Mouse (Mus musculus) liver, embryonic 14 days (tissue): ENCODE results near the gene Hist1h1d. TPM values are rescaled to one million over a fixed set of nuclear protein-coding genes. Genes with fewer than 3 reads are reported as not detected.

Source experiments
- polyA plus RNA-seq: library from polyadenylated mRNA; depleted of rRNA; stranded (reverse); fragments of >200 nt; gene quantifications from 2 replicates; pipeline ENCODE4 v1.2.3, GENCODE M21; 2012; rRNA removed

The Hist1h1d gene
- polyA plus RNA-seq, 1 experiment, result 0.96 TPM

Other genes starting within 250 kb of the Hist1h1d start
- gene Zfp322a, start 184.1 kb upstream of the Hist1h1d start, polyA plus RNA-seq, result 6.0 and 6.7 TPM in 2 replicates
- gene Abt1, start 129.4 kb upstream of the Hist1h1d start, polyA plus RNA-seq, result 3.8 and 4.4 TPM in 2 replicates
- gene Btn1a1, start 87.4 kb upstream of the Hist1h1d start, polyA plus RNA-seq, result 1.8 and 2.0 TPM in 2 replicates
- not detected in 2 replicates for gene Btn2a2, start 64.4 kb upstream of the Hist1h1d start, polyA plus RNA-seq
- gene Hist1h4h, start 22.2 kb upstream of the Hist1h1d start, polyA plus RNA-seq, result 20.0 and 22.7 TPM in 2 replicates
- 254 and 365 TPM in 2 replicates for gene Hist1h2af, start 19.4 kb upstream of the Hist1h1d start, polyA plus RNA-seq
- gene Hist1h3g, start 17.8 kb upstream of the Hist1h1d start, polyA plus RNA-seq, result 40.7 and 47.0 TPM in 2 replicates
- 6.3 and 6.5 TPM in 2 replicates for gene Hist1h2bh, start 9.9 kb upstream of the Hist1h1d start, polyA plus RNA-seq
- 4.4 and 4.5 TPM in 2 replicates for gene Hist1h3f, start 9.2 kb upstream of the Hist1h1d start, polyA plus RNA-seq
- 19.0 and 21.1 TPM in 2 replicates for gene Hist1h4f, start 1.6 kb upstream of the Hist1h1d start, polyA plus RNA-seq
- gene Hist1h3e, start 9.1 kb downstream of the Hist1h1d start, polyA plus RNA-seq, result 24.2 and 24.8 TPM in 2 replicates
- 11.7 and 13.2 TPM in 2 replicates for gene Hist1h2ae, start 18.0 kb downstream of the Hist1h1d start, polyA plus RNA-seq
- 35.1 and 41.0 TPM in 2 replicates for gene Hist1h2bg, start 18.1 kb downstream of the Hist1h1d start, polyA plus RNA-seq
- 12.1 and 12.6 TPM in 2 replicates for gene Hist1h2bf, start 20.9 kb downstream of the Hist1h1d start, polyA plus RNA-seq
- gene Hist1h2ad, start 21.1 kb downstream of the Hist1h1d start, polyA plus RNA-seq, result 8.7 and 8.8 TPM in 2 replicates
- gene Hist1h3d, start 22.5 kb downstream of the Hist1h1d start, polyA plus RNA-seq, result 19.8 and 22.5 TPM in 2 replicates
- 7.9 and 8.2 TPM in 2 replicates for gene Hist1h4d, start 28.3 kb downstream of the Hist1h1d start, polyA plus RNA-seq
- 2.9 and 3.1 TPM in 2 replicates for gene Hist1h2be, start 67.9 kb downstream of the Hist1h1d start, polyA plus RNA-seq
- gene Hist1h1e, start 69.3 kb downstream of the Hist1h1d start, polyA plus RNA-seq, result 7.8 and 10.5 TPM in 2 replicates
- 1.2 and 1.3 TPM in 2 replicates for gene Hist1h2ac, start 130.7 kb downstream of the Hist1h1d start, polyA plus RNA-seq
- gene Hist1h2bc, start 130.9 kb downstream of the Hist1h1d start, polyA plus RNA-seq, result 75.9 and 78.5 TPM in 2 replicates
- gene Hist1h1t, start 142.6 kb downstream of the Hist1h1d start, polyA plus RNA-seq, result 0.13 TPM in 1 of 2 replicates, not detected in the other
- 5.9 TPM in 2 replicates for gene Hist1h4c, start 145.2 kb downstream of the Hist1h1d start, polyA plus RNA-seq
- gene Hfe, start 157.6 kb downstream of the Hist1h1d start, polyA plus RNA-seq, result 2.5 and 4.1 TPM in 2 replicates
- gene Hist1h1c, start 185.5 kb downstream of the Hist1h1d start, polyA plus RNA-seq, result 41.5 and 49.3 TPM in 2 replicates
- 38.4 and 43.0 TPM in 2 replicates for gene Hist1h3c, start 192.3 kb downstream of the Hist1h1d start, polyA plus RNA-seq
- 15.4 and 18.8 TPM in 2 replicates for gene Hist1h2bb, start 193.5 kb downstream of the Hist1h1d start, polyA plus RNA-seq
- gene Hist1h2ab, start 197.9 kb downstream of the Hist1h1d start, polyA plus RNA-seq, result 38.0 and 42.8 TPM in 2 replicates
- 36.3 and 37.0 TPM in 2 replicates for gene Hist1h3b, start 199.0 kb downstream of the Hist1h1d start, polyA plus RNA-seq
- 20.1 and 25.1 TPM in 2 replicates for gene Hist1h4b, start 203.8 kb downstream of the Hist1h1d start, polyA plus RNA-seq
- 10.7 and 12.1 TPM in 2 replicates for gene Hist1h4a, start 208.0 kb downstream of the Hist1h1d start, polyA plus RNA-seq
- 32.0 and 44.7 TPM in 2 replicates for gene Hist1h3a, start 209.1 kb downstream of the Hist1h1d start, polyA plus RNA-seq
- gene Hist1h1a, start 210.4 kb downstream of the Hist1h1d start, polyA plus RNA-seq, result 13.8 and 15.6 TPM in 2 replicates
- 0.01 and 0.02 TPM in 2 replicates for gene Trim38, start 216.7 kb downstream of the Hist1h1d start, polyA plus RNA-seq